ENCODE assay signal across 8 mouse cellular contexts in the genomic region with DNA sequence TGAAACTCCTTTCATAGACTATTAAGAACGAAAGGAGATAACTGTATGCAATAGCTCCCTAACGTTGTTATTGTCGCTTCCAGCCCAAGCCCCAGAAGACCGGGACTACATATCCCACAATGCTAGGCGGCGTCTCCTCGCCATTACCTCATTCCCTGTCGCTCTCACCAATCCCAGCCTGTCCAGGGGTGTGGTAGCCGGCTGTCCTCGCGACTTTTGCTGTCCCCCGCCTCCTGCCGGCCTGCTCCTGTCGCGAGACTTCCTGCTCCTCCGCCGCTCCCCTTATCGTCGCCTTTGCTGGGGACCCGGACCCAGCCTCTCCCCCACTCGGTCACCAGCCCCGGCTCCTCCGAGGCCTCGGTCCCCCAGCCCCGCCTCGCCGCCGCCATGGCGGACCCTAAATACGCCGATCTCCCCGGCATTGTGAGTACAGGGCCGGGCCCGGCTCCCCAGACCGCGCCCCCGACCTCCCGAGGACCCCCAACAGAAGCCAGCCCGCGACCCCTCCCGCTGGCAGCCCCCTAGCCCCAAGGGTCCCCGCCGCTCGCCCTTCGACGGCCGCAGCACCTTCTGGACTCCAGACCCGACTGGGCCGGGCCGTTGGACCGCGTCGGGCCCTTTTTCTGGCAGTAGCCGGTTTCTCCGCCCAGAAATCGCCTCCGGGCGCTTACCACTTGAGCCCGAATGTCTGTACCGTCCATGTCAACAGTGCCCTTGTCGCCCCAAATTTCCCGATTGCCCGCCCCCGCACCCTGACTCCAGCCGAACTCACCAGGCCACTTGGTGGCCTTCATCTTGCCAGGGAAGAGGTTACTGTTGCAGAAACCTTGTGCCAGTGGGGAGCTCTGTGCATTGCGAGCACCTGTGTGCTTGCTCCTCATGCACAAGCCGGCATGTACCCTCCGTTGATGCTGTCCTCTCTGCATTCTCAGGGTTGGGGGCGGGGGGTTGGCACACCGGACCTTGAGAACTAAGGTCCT. TPM values are rescaled to one million over a fixed set of nuclear protein-coding genes. Genes with fewer than 3 reads are reported as not detected.
DNase-seq lines count a peak whose midpoint lies in the region; ATAC-seq lines count a peak whose summit lies in the region.

A gene (plus strand): TSS at position 257 of the 980 bp plus-strand sequence.

- WGBS in hindbrain, embryonic 16.5 days: 1% methylated on average over 70 of the region's 70 CpGs
- 1% methylated on average over 69 of the region's 70 CpGs for WGBS in macrophage (ENCODE audit: missing documents)

- peak within 1 kb of the TSS; percentile 95 for H3K9ac ChIP-seq in hindbrain, embryonic 16.5 days (ENCODE audit: low read depth, low read length)

- H3K9me3 ChIP-seq in hindbrain, embryonic 16.5 days (ENCODE audit: control insufficient read depth, low read length): no peaks in the 10 kb centered on the region

- H3K79me2 ChIP-seq in macrophage (ENCODE audit: inconsistent target): peaks cover 50% of the 10 kb centered on the region

- peak; percentile 95 for ATAC-seq in hindbrain, embryonic 16.5 days

- peak; percentile 98 for DNase-seq in R1 (ENCODE audit: low read depth, low spot score)
- DNase-seq in cerebellum, postnatal 36 days: peak; percentile 91 to 94
- DNase-seq in gastrocnemius, adult 18-20 months (ENCODE audit: low spot score): peak; percentile 97
- peak; percentile 94 to 95 for DNase-seq in left cerebral cortex, adult 18-20 months (ENCODE audit: low spot score in 2 of 2)
- peak; percentile 97 for DNase-seq in right cerebral cortex, adult 18-20 months
- peak; percentile 77 for DNase-seq in urinary bladder, postnatal 10 days (ENCODE audit: low spot score)

- no peaks in the 10 kb centered on the region for H3K27me3 ChIP-seq in hindbrain, embryonic 16.5 days (replicated peaks; ENCODE audit: control insufficient read depth, insufficient read depth, low read length)

- peak within 1 kb of the TSS; percentile 96 for H3K4me2 ChIP-seq in hindbrain, embryonic 16.5 days (ENCODE audit: low read length)

- H3K4me3 ChIP-seq in hindbrain, embryonic 16.5 days (ENCODE audit: low read length): peak within 1 kb of the TSS; percentile 90
- H3K4me3 ChIP-seq in macrophage (ENCODE audit: inconsistent target): peak within 1 kb of the TSS; percentile 87

- peak within 1 kb of the TSS; percentile 89 for H3K27ac ChIP-seq in hindbrain, embryonic 16.5 days (ENCODE audit: low read depth, low read length)
- peak within 1 kb of the TSS; percentile 48 for H3K27ac ChIP-seq in macrophage

- H3K4me1 ChIP-seq in hindbrain, embryonic 16.5 days (ENCODE audit: control insufficient read depth, insufficient read depth, low read depth, low read length): peaks cover 32% of the 10 kb centered on the region

- peaks cover 16% of the 10 kb centered on the region for H3K36me3 ChIP-seq in hindbrain, embryonic 16.5 days (ENCODE audit: control insufficient read depth, insufficient read depth, low read length)
- H3K36me3 ChIP-seq in macrophage (ENCODE audit: inconsistent target): peaks cover 36% of the 10 kb centered on the region

RNA-seq across cellular contexts. Expression of the gene that starts here (rescaled TPM):
- total RNA-seq in gastrocnemius, adult 18-20 months (2021): 10 to 100 TPM; 96.1 to 97.2 TPM
- 355 and 358 TPM in 2 replicates for polyA plus RNA-seq in hindbrain, embryonic 16.5 days (2015; fragmentation: Nextera tagmentation; extraction: Ambion mirVana)
- total RNA-seq in left cerebral cortex, adult 18-20 months (2021): 100 to 1,000 TPM; 260 TPM
- 100 to 1,000 TPM; 145 to 323 (median 235) TPM for total RNA-seq in macrophage (2018; cell fraction: chromatin; rRNA removed)
- total RNA-seq in macrophage (2018; cell fraction: cytosol; rRNA removed): 100 to 1,000 TPM in 18 of 26 experiments, 10 to 100 TPM in 8; 85.0 to 130 (median 105) TPM
- total RNA-seq in macrophage (2018; cell fraction: nucleus; rRNA removed): 100 to 1,000 TPM in 25 of 26 experiments, 10 to 100 TPM in 1; 83.9 to 187 (median 136) TPM
- 110 to 121 TPM (median 112 TPM) in 3 replicates for polyA plus RNA-seq in macrophage (2018)

Comparison
In these comparisons a context has a peak if more than half of its experiments do, and no peak if none do; other contexts are left out.
1. Peak in every context shown above with its lines: DNase-seq, ATAC-seq, H3K4me3 ChIP-seq and H3K27ac ChIP-seq.